Mouse (Mus musculus) neural tube, embryonic 13.5 days (tissue): ENCODE results near the gene Aagab. TPM values are rescaled to one million over a fixed set of nuclear protein-coding genes. Genes with fewer than 3 reads are reported as not detected.
A peak's percentile ranks its signal among the peaks of the same experiment; 100 is the strongest.

ENCODE experiments used
- ATAC-seq: fragments of 200-750 bp; cut with Nextera tagmentation; 2 replicates; pipeline ENCODE4 v1.8.0; 2017; ENCODE audit warnings: low read depth, mild to moderate bottlenecking, moderate TSS enrichment, moderate library complexity
- H3K27ac ChIP-seq: fragments of 300-500 bp; sonication (generic); replicated peaks from 2 replicates; pipeline ENCODE4 v1.5.1; 2015; ENCODE audit warnings: moderate library complexity, mild to moderate bottlenecking, inconsistent platforms
- H3K27me3 ChIP-seq: fragments of 300-500 bp; sonication (generic); 2 replicates; pipeline ENCODE4 v1.6.1; 2015; ENCODE audit warnings: mild to moderate bottlenecking, inconsistent platforms
- H3K36me3 ChIP-seq: fragments of 300-500 bp; sonication (generic); 2 replicates; pipeline ENCODE4 v1.6.1; 2015; ENCODE audit warnings: mild to moderate bottlenecking, inconsistent platforms
- H3K4me1 ChIP-seq: fragments of 300-500 bp; sonication (generic); replicated peaks from 2 replicates; pipeline ENCODE4 v1.6.1; 2015; ENCODE audit warnings: inconsistent platforms
- H3K4me2 ChIP-seq: fragments of 300-500 bp; sonication (generic); 2 replicates; pipeline ENCODE4 v1.6.1; 2015; ENCODE audit warnings: inconsistent platforms, mild to moderate bottlenecking, moderate library complexity
- H3K4me3 ChIP-seq: fragments of 300-500 bp; sonication (generic); 2 replicates; pipeline ENCODE4 v1.5.1; 2015; ENCODE audit warnings: mild to moderate bottlenecking, inconsistent platforms
- H3K9ac ChIP-seq: fragments of 300-500 bp; sonication (generic); 2 replicates; pipeline ENCODE4 v1.6.1; 2015; ENCODE audit warnings: moderate library complexity, mild to moderate bottlenecking, inconsistent platforms
- H3K9me3 ChIP-seq: fragments of 300-500 bp; sonication (generic); 2 replicates; pipeline ENCODE4 v1.6.1; 2016; ENCODE audit warnings: inconsistent platforms
- WGBS: fragments of 180-500 bp; shearing (Covaris S2); methylation state at CpG from one replicate; pipeline ENCODE4 v1.1.7; 2015; 5-methylcytosine and 5-hydroxymethylcytosine counted together
- polyA plus RNA-seq: library from polyadenylated mRNA; unstranded; fragments of >200 nt; fragmentation: Nextera tagmentation; extraction: Ambion mirVana; gene quantifications from 2 replicates; pipeline ENCODE4 v1.2.1, GENCODE M21; 2015

Aagab gene
- 53.5 and 57.7 TPM in 2 replicates for polyA plus RNA-seq

DNA sequence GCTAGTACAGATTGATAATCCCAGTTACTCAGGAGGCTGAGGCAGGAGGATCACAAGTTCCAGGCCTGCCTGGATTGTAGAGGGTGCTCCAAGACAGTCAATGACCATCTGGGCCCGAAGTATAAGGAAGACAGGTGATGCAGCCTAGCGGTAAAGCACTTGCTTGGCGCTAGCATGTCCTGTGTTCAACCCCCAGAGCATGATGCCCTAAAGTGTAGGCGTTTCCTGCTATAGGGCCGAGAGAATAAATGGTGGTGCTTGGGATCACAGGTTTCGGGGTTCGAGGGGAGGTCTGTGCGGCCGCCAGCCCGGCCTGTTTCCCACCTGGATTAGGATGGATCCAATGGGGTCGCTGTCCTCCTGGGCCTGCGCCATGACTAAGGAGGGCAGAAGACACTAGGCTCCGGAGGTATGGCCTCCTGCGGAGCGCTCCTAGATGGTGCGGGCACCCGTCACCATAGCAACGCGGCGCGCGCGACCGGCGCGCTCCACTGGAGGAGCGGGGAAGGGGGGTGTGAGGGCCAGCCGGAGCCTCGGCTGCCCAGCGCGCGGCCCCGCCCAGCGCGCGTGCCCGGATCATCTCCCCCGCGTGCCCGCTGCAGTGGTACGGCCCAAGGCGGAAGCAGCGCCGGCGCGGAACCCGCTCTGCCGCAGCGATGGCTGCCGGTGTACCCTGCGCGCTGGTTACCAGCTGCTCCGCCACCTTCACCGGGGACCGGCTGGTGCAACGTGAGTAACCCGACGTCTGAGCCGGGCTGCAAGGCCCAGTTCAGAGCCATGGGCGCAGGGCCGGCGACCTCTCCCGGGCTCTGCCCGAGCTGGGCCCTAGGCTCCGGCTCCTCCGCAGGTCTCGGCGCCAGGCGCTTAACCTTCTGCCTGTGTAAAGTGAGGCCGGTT lies at the start of gene Aagab, which contains the start of gene Iqch:
TSS of gene Aagab (plus strand) at position 618 of the 897 bp plus-strand sequence.
TSS of gene Iqch (minus strand) at position 451 of the 897 bp plus-strand sequence.
- Histone ChIP-seq H3K4me3 (peak within 1 kb of the TSS; percentile 91), H3K4me1 (peaks cover 20% of the 10 kb centered on the region), H3K36me3 (no peaks in the 10 kb centered on the region), H3K4me2 (peak within 1 kb of the TSS; percentile 80), H3K9ac (peak within 1 kb of the TSS; percentile 90), H3K27ac (peak within 1 kb of the TSS; percentile 83), H3K9me3 (no peaks in the 10 kb centered on the region), H3K27me3 (no peaks in the 10 kb centered on the region)
- WGBS: 2% methylated on average over 58 of the region's 70 CpGs
- peak; percentile 98 for ATAC-seq

DNA sequence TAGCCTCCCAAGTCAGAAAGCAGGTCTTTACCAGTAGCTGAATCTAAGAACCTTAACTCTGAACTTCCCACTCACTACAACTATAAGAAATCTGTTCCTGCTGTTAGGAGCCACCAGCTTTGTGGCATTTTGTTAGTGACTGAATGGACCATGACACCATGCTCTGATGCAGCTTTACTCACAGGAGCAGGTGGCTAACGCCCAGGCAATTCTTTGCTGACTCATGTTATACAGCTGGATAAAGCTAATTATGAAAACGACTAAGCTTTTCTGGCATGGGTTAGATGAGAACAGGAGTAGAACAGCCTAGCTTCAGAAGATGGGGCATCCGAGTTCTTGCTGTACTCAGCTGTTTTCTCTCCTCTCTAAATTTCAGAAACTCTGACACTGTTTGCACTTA lies 48.8 kb upstream of the Aagab start:
- Histone ChIP-seq H3K4me2 (no peak overlapping the region), H3K4me3 (no peak overlapping the region), H3K4me1 (0 out of 2 replicates have a peak, but pooled peaks cover 6% of the 10 kb centered on the region), H3K27ac (no peak overlapping the region), H3K27me3 (no peaks in the 10 kb centered on the region), H3K36me3 (no peaks in the 10 kb centered on the region), H3K9ac (no peak overlapping the region), H3K9me3 (no peaks in the 10 kb centered on the region)
- no peak for ATAC-seq
- whole genome bisulfite sequencing: 84% methylated on average over 3 of the region's 3 CpGs

DNA sequence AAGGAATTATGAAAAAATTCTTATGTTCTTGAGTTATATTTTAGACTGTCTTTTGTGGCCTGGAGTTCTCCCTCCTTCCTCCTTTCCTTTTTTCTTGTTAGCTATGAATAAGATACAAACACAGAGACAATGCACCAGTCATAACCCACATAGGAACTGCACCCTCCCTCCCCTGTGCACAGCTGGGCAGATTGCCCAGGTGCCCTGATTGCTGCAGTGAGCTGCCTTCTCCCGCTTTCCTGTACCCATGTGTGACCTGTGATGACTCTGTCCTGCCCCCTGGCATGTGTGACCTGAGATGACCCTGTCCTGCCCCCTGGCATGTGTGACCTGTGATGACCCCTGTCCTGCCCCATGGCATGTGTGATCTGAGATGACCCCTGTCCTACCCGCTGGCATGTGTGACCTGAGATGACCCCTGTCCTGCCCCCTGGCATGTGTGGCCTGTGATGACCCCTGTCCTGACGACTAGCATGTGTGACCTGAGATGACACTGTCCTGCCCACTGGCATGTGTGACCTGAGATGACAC lies 46.9 kb upstream of the Aagab start:
- Histone ChIP-seq H3K9ac (no peak overlapping the region), H3K4me2 (no peak overlapping the region), H3K36me3 (no peaks in the 10 kb centered on the region), H3K9me3 (no peaks in the 10 kb centered on the region), H3K27me3 (no peaks in the 10 kb centered on the region), H3K4me3 (no peak overlapping the region), H3K27ac (no peak overlapping the region), H3K4me1 (0 out of 2 replicates have a peak, but pooled peaks cover 6% of the 10 kb centered on the region)
- no peak for ATAC-seq
- WGBS: 55% methylated on average over 3 of the region's 3 CpGs

DNA sequence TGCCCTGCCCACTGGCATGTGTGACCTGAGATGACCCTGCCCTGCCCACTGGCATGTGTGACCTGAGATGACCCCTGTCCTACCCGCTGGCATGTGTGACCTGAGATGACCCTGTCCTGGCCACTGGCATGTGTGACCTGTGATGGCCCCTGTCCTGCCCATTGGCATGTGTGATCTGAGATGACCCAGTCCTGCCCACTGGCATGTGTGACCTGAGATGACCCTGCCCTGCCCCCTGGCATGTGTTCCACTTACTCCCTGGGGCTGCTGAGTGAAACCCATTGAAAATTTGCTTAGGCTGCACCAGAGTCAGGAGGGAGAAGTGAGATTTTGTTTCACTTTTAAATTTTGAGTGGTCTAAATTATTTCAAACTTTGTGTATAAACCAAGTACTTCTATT lies 46.1 kb upstream of the Aagab start:
- no peaks in the 10 kb centered on the region for H3K9me3 ChIP-seq
- H3K4me1 ChIP-seq: 0 out of 2 replicates have a peak, but pooled peaks cover 6% of the 10 kb centered on the region
- H3K4me3 ChIP-seq: no peak overlapping the region
- H3K27me3 ChIP-seq: no peaks in the 10 kb centered on the region
- H3K9ac ChIP-seq: no peak overlapping the region
- H3K27ac ChIP-seq: no peak overlapping the region
- no peak overlapping the region for H3K4me2 ChIP-seq
- 94% methylated on average over 1 of the region's 1 CpGs for whole genome bisulfite sequencing
- no peak for ATAC-seq
- H3K36me3 ChIP-seq: no peaks in the 10 kb centered on the region

DNA sequence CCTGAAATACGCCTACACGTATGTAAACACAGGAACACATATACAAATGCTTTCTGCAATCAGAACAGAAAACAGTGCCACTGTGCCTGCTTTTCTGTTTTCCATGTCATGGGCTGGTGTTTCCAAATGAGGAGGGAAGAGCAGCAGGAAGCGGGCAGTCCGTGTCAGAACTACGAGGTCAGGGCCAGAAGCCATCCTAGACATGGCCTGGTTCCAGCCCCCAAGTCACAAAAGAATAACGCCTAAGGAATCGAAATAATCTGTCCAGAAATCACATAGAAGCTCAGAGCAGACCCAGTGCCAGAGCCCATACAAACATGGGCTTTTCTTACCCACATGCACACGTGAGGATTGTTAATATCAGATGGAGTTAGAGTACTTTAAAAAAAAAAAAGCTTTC lies 45.5 kb upstream of the Aagab start:
- no peaks in the 10 kb centered on the region for H3K36me3 ChIP-seq
- H3K4me2 ChIP-seq: no peak overlapping the region
- ATAC-seq: no peak
- no peaks in the 10 kb centered on the region for H3K9me3 ChIP-seq
- H3K9ac ChIP-seq: no peak overlapping the region
- 86% methylated on average over 8 of the region's 8 CpGs for WGBS
- H3K27ac ChIP-seq: no peak overlapping the region
- peaks cover 9% of the 10 kb centered on the region for H3K4me1 ChIP-seq
- H3K4me3 ChIP-seq: no peak overlapping the region
- no peaks in the 10 kb centered on the region for H3K27me3 ChIP-seq

DNA sequence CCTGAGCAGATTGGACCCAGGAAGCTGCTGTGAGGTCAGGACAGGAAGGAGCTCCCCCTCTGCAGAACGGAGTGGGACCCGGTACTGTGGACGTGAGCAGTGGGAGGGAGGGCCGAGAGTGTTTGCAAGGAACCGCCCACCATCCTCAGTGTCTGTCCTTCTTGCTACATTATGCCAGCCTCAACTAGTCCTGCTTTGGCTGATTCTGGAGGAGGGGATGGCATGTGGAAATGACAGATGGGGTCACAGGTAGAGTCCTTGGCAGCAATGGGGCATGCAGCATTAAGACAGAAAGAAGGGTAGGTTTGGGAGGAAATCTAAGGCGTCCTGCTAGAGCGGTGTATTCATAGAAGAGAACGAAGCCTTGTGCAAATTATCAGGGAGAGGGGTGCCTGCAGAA lies 40.5 kb upstream of the Aagab start:
- 64% methylated on average over 8 of the region's 8 CpGs for WGBS
- H3K36me3 ChIP-seq: no peaks in the 10 kb centered on the region
- no peaks in the 10 kb centered on the region for H3K9me3 ChIP-seq
- H3K4me2 ChIP-seq: no peak overlapping the region
- no peak overlapping the region for H3K27ac ChIP-seq
- H3K4me3 ChIP-seq: no peak overlapping the region
- H3K27me3 ChIP-seq: no peaks in the 10 kb centered on the region
- no peak overlapping the region for H3K9ac ChIP-seq
- ATAC-seq: no peak
- peaks cover 16% of the 10 kb centered on the region for H3K4me1 ChIP-seq

DNA sequence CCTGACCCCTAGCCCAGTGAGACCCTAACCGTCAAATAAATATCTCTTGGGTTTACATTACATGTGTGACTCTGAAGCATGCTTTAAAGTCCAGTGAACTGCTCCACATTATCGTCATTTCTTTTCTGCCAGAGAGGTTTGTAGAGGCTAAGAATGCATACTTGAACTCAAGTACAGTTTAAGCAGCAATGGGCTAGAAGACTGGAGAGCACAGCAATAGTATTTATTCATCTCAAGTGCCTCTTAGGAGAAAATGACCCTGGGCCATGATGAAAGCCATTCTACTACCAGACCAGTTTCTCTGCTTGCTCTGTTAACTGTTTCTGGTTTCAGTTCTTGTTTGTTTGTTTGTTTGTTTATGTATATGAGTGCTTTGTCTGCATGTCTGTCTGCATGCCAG lies 39.0 kb upstream of the Aagab start:
- Histone ChIP-seq H3K36me3 (no peaks in the 10 kb centered on the region), H3K9ac (no peak overlapping the region), H3K4me3 (no peak overlapping the region), H3K4me1 (peaks cover 27% of the 10 kb centered on the region), H3K27ac (no peak overlapping the region), H3K27me3 (no peaks in the 10 kb centered on the region), H3K4me2 (no peak overlapping the region), H3K9me3 (no peaks in the 10 kb centered on the region)
- WGBS: 88% methylated on average over 2 of the region's 2 CpGs
- no peak for ATAC-seq

DNA sequence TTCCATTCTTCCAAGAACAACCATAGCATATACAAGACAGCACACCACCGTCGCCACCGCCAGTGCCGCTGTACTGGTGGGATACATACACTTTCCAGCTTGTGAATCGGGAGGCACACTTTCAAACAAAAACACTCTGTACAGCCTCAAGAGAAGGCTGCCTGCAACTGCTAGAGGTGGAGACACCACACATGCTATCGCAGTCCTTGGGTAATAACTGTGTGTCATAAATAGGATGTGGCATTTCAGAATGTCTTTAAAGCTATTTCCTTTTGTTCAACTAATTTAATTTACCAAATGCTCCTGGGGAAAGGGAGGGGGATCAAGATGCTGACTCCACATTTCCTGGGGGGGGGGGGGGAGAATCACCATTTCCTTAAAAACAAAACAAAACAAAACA lies 34.1 kb upstream of the Aagab start:
- Histone ChIP-seq H3K4me1 (peaks cover 30% of the 10 kb centered on the region), H3K4me2 (no peak overlapping the region), H3K9me3 (no peaks in the 10 kb centered on the region), H3K36me3 (no peaks in the 10 kb centered on the region), H3K27me3 (no peaks in the 10 kb centered on the region; the same call in 1 of the 2 replicates), H3K27ac (peak overlapping the region; percentile 43), H3K9ac (no peak overlapping the region), H3K4me3 (no peak overlapping the region)
- WGBS: 59% methylated on average over 6 of the region's 6 CpGs
- no peak for ATAC-seq

DNA sequence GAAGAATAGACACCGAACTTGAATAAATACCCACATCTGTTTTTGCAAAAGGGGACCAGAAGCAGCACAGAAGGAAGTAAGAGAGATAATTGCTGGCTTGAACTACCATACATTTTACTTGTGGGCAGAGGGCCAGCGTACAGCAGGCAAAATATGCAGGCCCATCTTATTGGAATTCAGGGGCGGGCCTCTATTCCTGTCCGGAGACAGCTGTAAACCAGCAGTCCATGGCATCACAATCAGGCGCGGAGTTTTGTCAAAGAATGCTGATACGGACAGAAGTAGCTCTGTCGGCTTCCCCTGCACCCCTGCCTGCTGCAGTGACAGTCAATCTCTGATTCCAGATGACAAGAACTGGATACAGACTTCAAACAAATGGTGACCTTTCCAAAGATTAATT lies 33.7 kb upstream of the Aagab start:
- no peak overlapping the region for H3K9ac ChIP-seq
- no peak for ATAC-seq
- peak overlapping the region; percentile 43 for H3K27ac ChIP-seq
- 10% methylated on average over 8 of the region's 8 CpGs for WGBS
- no peaks in the 10 kb centered on the region; the same call in 1 of the 2 replicates for H3K27me3 ChIP-seq
- no peaks in the 10 kb centered on the region for H3K9me3 ChIP-seq
- H3K4me1 ChIP-seq: peaks cover 30% of the 10 kb centered on the region
- peak overlapping the region; percentile 28 for H3K4me2 ChIP-seq
- H3K4me3 ChIP-seq: no peak overlapping the region
- no peaks in the 10 kb centered on the region for H3K36me3 ChIP-seq

DNA sequence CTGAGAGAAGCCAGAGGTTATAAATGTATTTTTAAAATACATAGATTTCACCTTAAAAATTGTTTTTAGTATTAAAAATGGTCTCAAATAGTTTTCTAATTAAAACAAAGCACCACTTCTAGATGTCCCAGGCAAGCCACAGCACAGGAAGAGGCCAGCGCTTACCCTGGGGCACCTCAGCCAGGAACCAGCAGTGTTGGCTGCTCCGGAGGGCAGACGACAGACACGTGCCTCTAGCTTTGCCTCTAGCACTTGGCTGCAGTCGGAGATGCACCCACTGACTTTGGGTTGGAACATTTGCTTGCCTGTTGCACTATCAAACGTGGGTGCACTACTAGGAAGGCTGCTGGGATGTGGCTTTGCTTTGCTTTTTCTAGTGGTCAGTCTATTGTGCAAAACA lies 30.6 kb upstream of the Aagab start:
- H3K27me3 ChIP-seq: no peaks in the 10 kb centered on the region; the same call in 1 of the 2 replicates
- WGBS: 35% methylated on average over 6 of the region's 6 CpGs
- H3K9ac ChIP-seq: no peak overlapping the region
- H3K4me1 ChIP-seq: peaks cover 30% of the 10 kb centered on the region
- no peak overlapping the region for H3K27ac ChIP-seq
- ATAC-seq: no peak
- H3K9me3 ChIP-seq: no peaks in the 10 kb centered on the region
- no peak overlapping the region for H3K4me2 ChIP-seq
- H3K36me3 ChIP-seq: no peaks in the 10 kb centered on the region
- no peak overlapping the region for H3K4me3 ChIP-seq

DNA sequence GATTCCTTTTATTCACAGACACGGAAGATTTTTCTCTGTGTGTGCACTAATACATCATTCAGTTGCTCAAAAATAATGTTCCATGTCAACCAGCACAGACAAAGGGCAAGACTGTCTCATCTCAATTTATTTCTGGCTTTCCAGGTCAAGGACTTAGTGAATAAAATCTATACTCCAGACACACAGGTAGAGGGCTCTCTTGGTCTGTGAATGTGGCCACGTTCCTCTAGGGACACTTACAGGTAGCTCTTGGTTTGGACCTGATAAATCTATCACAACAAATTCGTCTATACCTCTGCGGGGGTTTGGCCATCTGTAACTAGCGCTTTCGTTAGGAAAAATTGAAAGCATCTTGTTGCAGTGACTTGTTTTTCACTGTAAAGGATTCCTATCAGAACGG lies 29.6 kb upstream of the Aagab start:
- Histone ChIP-seq H3K36me3 (no peaks in the 10 kb centered on the region), H3K4me2 (no peak overlapping the region), H3K4me3 (no peak overlapping the region), H3K9ac (no peak overlapping the region), H3K9me3 (no peaks in the 10 kb centered on the region), H3K27ac (no peak overlapping the region), H3K4me1 (peaks cover 21% of the 10 kb centered on the region), H3K27me3 (no peaks in the 10 kb centered on the region; the same call in 1 of the 2 replicates)
- no peak for ATAC-seq
- WGBS: 72% methylated on average over 7 of the region's 7 CpGs

DNA sequence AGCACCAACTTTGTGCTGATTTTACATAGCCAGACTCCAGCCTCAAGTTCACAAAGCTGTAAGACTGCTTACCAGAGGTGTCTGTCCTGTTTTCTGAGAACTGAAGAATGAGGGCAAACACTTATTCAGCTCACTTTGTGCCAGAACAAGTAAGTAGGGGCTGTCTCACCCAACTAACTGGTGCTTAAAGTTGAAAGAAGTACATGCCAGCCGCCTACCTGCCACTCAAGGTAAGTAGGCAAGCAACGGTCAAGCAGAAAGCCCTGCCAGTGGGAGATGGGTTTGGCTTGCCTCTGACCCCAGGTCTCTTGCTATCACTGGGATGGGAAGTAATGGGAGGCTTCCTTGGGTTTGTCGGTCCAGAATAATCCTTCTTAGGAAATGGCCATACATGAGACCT lies 25.0 kb upstream of the Aagab start:
- Histone ChIP-seq H3K27ac (no peak overlapping the region), H3K4me1 (no peaks in the 10 kb centered on the region), H3K9ac (no peak overlapping the region), H3K27me3 (no peaks in the 10 kb centered on the region), H3K36me3 (no peaks in the 10 kb centered on the region), H3K4me3 (no peak overlapping the region), H3K9me3 (no peaks in the 10 kb centered on the region), H3K4me2 (no peak overlapping the region)
- no peak for ATAC-seq
- 91% methylated on average over 3 of the region's 3 CpGs for WGBS
